Mouse (Mus musculus) CD8-positive naive resting alpha-beta T cell, adult 2 months (primary cell): ENCODE measurements around the gene Kank4.
"Not testable (repeated sequence)": the region's sequence is repeated elsewhere in the genome, so short reads cannot be mapped to it uniquely, and the experiment has no call there.

ENCODE experiments used
- DNase-seq, 2 experiments: peaks; one replicate each; pipeline ENCODE4 v3.0.0; 2022; ENCODE audit warnings: low read depth in 2 of 2, low spot score in 2 of 2

The Kank4 gene

GRCm38 (mm10) chr4:98817184-98817911 lies at the start of gene Kank4:
TSS of gene Kank4 (minus strand) at chr4:98817537.
- DNase-seq: no peak

GRCm38 (mm10) chr4:98865386-98866237 lies 48.3 kb upstream of the Kank4 start:
- DNase-seq: no peak

- no peak for DNase-seq
These were observed 47.2 kb upstream of the Kank4 start for GRCm38 (mm10) chr4:98864546-98864945.

- no peak for DNase-seq
These were observed 46.8 kb upstream of the Kank4 start for GRCm38 (mm10) chr4:98864094-98864493.

- no peak for DNase-seq
These were observed 46.1 kb upstream of the Kank4 start for GRCm38 (mm10) chr4:98863451-98863850.

GRCm38 (mm10) chr4:98858151-98858855 lies 41.0 kb upstream of the Kank4 start:
- no peak for DNase-seq

GRCm38 (mm10) chr4:98857037-98857648 lies 39.8 kb upstream of the Kank4 start:
- DNase-seq: no peak

GRCm38 (mm10) chr4:98853926-98854325 lies 36.6 kb upstream of the Kank4 start:
- no peak for DNase-seq

GRCm38 (mm10) chr4:98850485-98850884 lies 33.1 kb upstream of the Kank4 start:
- DNase-seq: not testable (repeated sequence)

- no peak for DNase-seq
These were observed 30.0 kb upstream of the Kank4 start for GRCm38 (mm10) chr4:98847120-98847885.

- no peak for DNase-seq
These were observed 29.1 kb upstream of the Kank4 start for GRCm38 (mm10) chr4:98846396-98846795.

GRCm38 (mm10) chr4:98845687-98846125 lies 28.4 kb upstream of the Kank4 start:
- DNase-seq: no peak

GRCm38 (mm10) chr4:98845201-98845600 lies 27.9 kb upstream of the Kank4 start:
- DNase-seq: no peak

GRCm38 (mm10) chr4:98843906-98844597 lies 26.7 kb upstream of the Kank4 start:
- DNase-seq: no peak

GRCm38 (mm10) chr4:98841251-98841650 lies 23.9 kb upstream of the Kank4 start:
- not testable (repeated sequence) for DNase-seq

- no peak for DNase-seq
These were observed 23.2 kb upstream of the Kank4 start for GRCm38 (mm10) chr4:98840526-98840925.

- no peak for DNase-seq
These were observed 21.6 kb upstream of the Kank4 start for GRCm38 (mm10) chr4:98838913-98839312.

- DNase-seq: no peak
These were observed 20.6 kb upstream of the Kank4 start for GRCm38 (mm10) chr4:98837715-98838505.

- DNase-seq: no peak
These were observed 19.2 kb upstream of the Kank4 start for GRCm38 (mm10) chr4:98836519-98836918.
